Mouse (Mus musculus) heart, postnatal 0 days (tissue): ENCODE data around the gene Pcdh9. TPM values are rescaled to one million over a fixed set of nuclear protein-coding genes. Genes with fewer than 3 reads are reported as not detected.

Source experiments
- ATAC-seq: fragments of 200-750 bp; cut with Nextera tagmentation; 2 replicates; pipeline ENCODE4 v1.8.0; 2017; ENCODE audit warnings: low read depth, moderate number of reproducible peaks, moderate library complexity; ENCODE audit not compliant: insufficient read depth
- DNase-seq: peaks from one replicate; pipeline ENCODE4 v3.0.0-alpha.2; 2016; ENCODE audit warnings: low spot score
- H3K27ac ChIP-seq: fragments of 300-500 bp; sonication (generic); 2 replicates; pipeline ENCODE4 v1.5.1; 2014; ENCODE audit warnings: low read depth, mild to moderate bottlenecking
- H3K27me3 ChIP-seq: fragments of 300-500 bp; sonication (generic); 2 replicates; pipeline ENCODE4 v1.6.1; 2014; ENCODE audit warnings: low read length, mixed read lengths; ENCODE audit not compliant: control insufficient read depth, insufficient read depth
- H3K36me3 ChIP-seq: fragments of 300-500 bp; sonication (generic); replicated peaks from 2 replicates; pipeline ENCODE4 v1.6.1; 2014; ENCODE audit warnings: low read length, mixed read lengths; ENCODE audit not compliant: control insufficient read depth, insufficient read depth
- H3K4me1 ChIP-seq: fragments of 300-500 bp; sonication (generic); 2 replicates; pipeline ENCODE4 v1.6.1; 2014; ENCODE audit warnings: antibody characterized with exemption; ENCODE audit not compliant: control insufficient read depth, insufficient read depth
- H3K4me2 ChIP-seq: fragments of 300-500 bp; sonication (generic); 2 replicates; pipeline ENCODE4 v1.6.1; 2014; ENCODE audit warnings: low read depth, mild to moderate bottlenecking, low read length, moderate library complexity
- H3K4me3 ChIP-seq: fragments of 300-500 bp; sonication (generic); 2 replicates; pipeline ENCODE4 v1.5.1; 2014; ENCODE audit warnings: low read depth, low read length
- H3K9ac ChIP-seq: fragments of 300-500 bp; sonication (generic); replicated peaks from 2 replicates; pipeline ENCODE4 v1.6.1; 2014; ENCODE audit warnings: low read depth, low read length, mixed read lengths
- H3K9me3 ChIP-seq: fragments of 300-500 bp; sonication (generic); replicated peaks from 2 replicates; pipeline ENCODE4 v1.6.1; 2016; ENCODE audit warnings: low read length; ENCODE audit not compliant: control insufficient read depth
- CTCF ChIP-seq: IDR thresholded peaks from 2 replicates; pipeline ENCODE4 v1.5.1; 2016; ENCODE audit warnings: antibody characterized with exemption, control low read depth, low read depth
- EP300 ChIP-seq: IDR thresholded peaks from 2 replicates; pipeline ENCODE4 v1.6.1; 2016; ENCODE audit warnings: antibody characterized with exemption, low read depth
- WGBS: fragments of 180-500 bp; shearing (Covaris S2); extraction: QIAGEN DNeasy Blood & Tissue Kit; methylation state at CpG from one replicate; pipeline ENCODE4 v1.1.7; 2014; 5-methylcytosine and 5-hydroxymethylcytosine counted together
- polyA plus RNA-seq: library from polyadenylated mRNA; unstranded; fragments of >200 nt; fragmentation: Nextera tagmentation; extraction: Ambion mirVana; gene quantifications from 2 replicates; pipeline ENCODE4 v1.2.1, GENCODE M21; 2015
- total RNA-seq: library from RNA; depleted of rRNA; stranded (reverse); fragments of >200 nt; gene quantifications from 2 replicates; pipeline ENCODE4 v1.2.3, GENCODE M21; 2014; ENCODE audit warnings: low replicate concordance

Pcdh9 gene
- total and polyA plus RNA-seq, 2 experiments from 2014 or later, result 0.88 to 2.6 TPM

- H3K4me2 ChIP-seq, result no peak overlapping the region
- H3K4me3 ChIP-seq, result no peak overlapping the region
- no peaks in the 10 kb centered on the region for H3K4me1 ChIP-seq
- no peaks in the 10 kb centered on the region for H3K9me3 ChIP-seq
- H3K36me3 ChIP-seq, result no peaks in the 10 kb centered on the region
- ATAC-seq (no peak), DNase-seq (no peak)
- no peak overlapping the region for H3K9ac ChIP-seq
- no peak overlapping the region for H3K27ac ChIP-seq
- TF ChIP-seq EP300, result no peak
- TF ChIP-seq CTCF, result no peak
- no peaks in the 10 kb centered on the region for H3K27me3 ChIP-seq
- 84% methylated on average over 3 of the region's 3 CpGs for WGBS
Observed at GRCm38 (mm10) chr14:93794530-93794929, 95.9 kb downstream of the Pcdh9 start.

DNA sequence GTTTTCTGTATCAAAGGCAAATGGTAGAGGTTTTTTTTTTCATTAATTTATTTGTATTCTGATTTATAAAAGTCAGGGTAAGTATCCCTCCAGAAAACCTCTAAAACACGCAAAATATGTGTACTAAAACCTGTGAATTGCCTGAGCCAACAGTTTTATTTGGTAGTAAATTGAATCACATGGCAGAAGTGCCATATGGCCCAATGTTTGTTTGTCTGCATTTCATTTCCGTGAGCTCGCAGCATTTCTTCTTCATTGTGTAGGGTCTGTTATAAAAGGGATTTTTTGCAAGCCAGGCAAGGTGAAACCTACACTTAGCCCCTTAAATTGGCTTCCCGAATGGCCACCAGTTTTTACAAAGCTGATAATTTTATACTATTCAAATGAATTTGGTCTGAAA is 104.2 kb downstream of the Pcdh9 start:
- no peak for DNase-seq
- no peak overlapping the region for H3K27ac ChIP-seq
- no peak for TF ChIP-seq EP300
- TF ChIP-seq CTCF, result no peak
- H3K9ac ChIP-seq, result no peak overlapping the region
- no peak overlapping the region for H3K4me3 ChIP-seq
- no peaks in the 10 kb centered on the region for H3K9me3 ChIP-seq
- H3K36me3 ChIP-seq, result no peaks in the 10 kb centered on the region
- H3K4me2 ChIP-seq, result no peak overlapping the region
- H3K4me1 ChIP-seq, result no peaks in the 10 kb centered on the region
- ATAC-seq, result no peak
- H3K27me3 ChIP-seq, result no peaks in the 10 kb centered on the region
- 72% methylated on average over 4 of the region's 4 CpGs for WGBS

GRCm38 (mm10) chr14:93785031-93785430 is 105.4 kb downstream of the Pcdh9 start:
- 52% methylated on average over 2 of the region's 2 CpGs for WGBS
- no peak for ATAC-seq
- H3K9ac ChIP-seq, result no peak overlapping the region
- no peak for DNase-seq
- H3K27me3 ChIP-seq, result no peaks in the 10 kb centered on the region
- no peak overlapping the region for H3K27ac ChIP-seq
- no peak for TF ChIP-seq EP300
- TF ChIP-seq CTCF, result no peak
- no peaks in the 10 kb centered on the region for H3K36me3 ChIP-seq
- H3K4me3 ChIP-seq, result no peak overlapping the region
- no peak overlapping the region for H3K4me2 ChIP-seq
- no peaks in the 10 kb centered on the region for H3K4me1 ChIP-seq
- no peaks in the 10 kb centered on the region for H3K9me3 ChIP-seq

DNA sequence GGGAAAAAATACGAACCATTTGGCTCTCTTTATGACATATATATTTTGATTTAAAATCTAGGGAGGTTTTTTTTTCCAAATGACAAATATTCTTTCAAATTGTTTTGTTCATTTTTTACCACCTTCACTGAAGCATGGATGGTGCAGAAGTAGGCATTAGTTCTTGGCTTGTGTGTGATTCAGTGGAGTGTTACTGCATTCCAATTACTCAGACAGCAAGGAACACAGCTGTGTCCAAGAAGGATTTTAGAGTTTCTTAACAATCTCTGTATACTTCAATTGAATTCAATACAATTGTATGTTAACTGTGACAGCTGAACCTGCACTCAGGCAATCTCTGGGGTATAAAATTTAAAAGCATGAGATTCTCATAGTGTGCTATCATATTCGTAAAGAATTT is 127.6 kb downstream of the Pcdh9 start:
- ATAC-seq (no peak), DNase-seq (no peak)
- Histone ChIP-seq H3K4me2 (no peak overlapping the region), H3K4me3 (no peak overlapping the region), H3K9me3 (no peaks in the 10 kb centered on the region), H3K4me1 (no peaks in the 10 kb centered on the region), H3K27me3 (no peaks in the 10 kb centered on the region), H3K9ac (no peak overlapping the region), H3K27ac (no peak overlapping the region), H3K36me3 (no peaks in the 10 kb centered on the region)
- WGBS, result 82% methylated on average over 2 of the region's 2 CpGs
- no peak for TF ChIP-seq EP300
- TF ChIP-seq CTCF, result no peak

GRCm38 (mm10) chr14:93734077-93734673 is 156.3 kb downstream of the Pcdh9 start:
- Histone ChIP-seq H3K36me3 (no peaks in the 10 kb centered on the region), H3K9me3 (no peaks in the 10 kb centered on the region), H3K4me1 (no peaks in the 10 kb centered on the region), H3K9ac (no peak overlapping the region), H3K27ac (peak overlapping the region; percentile 57), H3K4me3 (0 out of 2 replicates have a peak overlapping the region, but pooled peaks have one; percentile 4), H3K4me2 (peak overlapping the region; percentile 35), H3K27me3 (no peaks in the 10 kb centered on the region)
- 43% methylated on average over 10 of the region's 10 CpGs for WGBS
- no peak for DNase-seq
- no peak for TF ChIP-seq EP300
- TF ChIP-seq CTCF, result no peak
- peak; percentile 39; the same call in 1 of the 2 replicates for ATAC-seq

DNA sequence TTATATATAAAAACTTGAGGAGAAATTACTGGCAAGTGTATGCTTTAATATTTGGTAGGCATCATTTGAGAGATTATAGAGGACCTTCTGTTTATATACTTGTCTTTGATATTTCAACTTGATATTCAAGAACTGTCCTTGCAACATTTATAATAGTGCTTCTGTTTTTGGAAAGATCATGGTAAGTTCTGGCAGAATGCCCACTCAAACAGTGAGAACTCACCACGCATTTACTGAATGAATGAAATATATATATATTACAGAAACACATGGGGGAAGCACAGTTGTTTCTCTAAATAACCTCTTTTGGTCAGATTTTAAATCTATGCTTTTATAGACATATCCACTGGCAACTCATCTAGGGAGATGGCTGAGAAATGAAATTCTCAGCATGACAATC is 164.7 kb downstream of the Pcdh9 start:
- Histone ChIP-seq H3K9ac (no peak overlapping the region), H3K4me3 (no peak overlapping the region), H3K27me3 (no peaks in the 10 kb centered on the region), H3K36me3 (no peaks in the 10 kb centered on the region), H3K27ac (no peak overlapping the region), H3K9me3 (no peaks in the 10 kb centered on the region), H3K4me1 (no peaks in the 10 kb centered on the region), H3K4me2 (no peak overlapping the region)
- ATAC-seq, result no peak
- 30% methylated on average over 1 of the region's 1 CpGs for WGBS
- TF ChIP-seq CTCF, result no peak
- no peak for TF ChIP-seq EP300
- no peak for DNase-seq
